Mouse (Mus musculus) forebrain, postnatal 0 days (tissue): ENCODE results near the gene Cd52. TPM values are rescaled to one million over a fixed set of nuclear protein-coding genes. Genes with fewer than 3 reads are reported as not detected.
A peak's percentile ranks its signal among the peaks of the same experiment; 100 is the strongest.
"Not testable (repeated sequence)": the region's sequence is repeated elsewhere in the genome, so short reads cannot be mapped to it uniquely, and the experiment has no call there.

Source experiments
- ATAC-seq: fragments of 200-750 bp; cut with Nextera tagmentation; 2 replicates; pipeline ENCODE4 v1.8.0; 2017; ENCODE audit warnings: mild to moderate bottlenecking, moderate library complexity
- DNase-seq: peaks from one replicate; pipeline ENCODE4 v3.0.0-alpha.2; 2015
- H3K27ac ChIP-seq: fragments of 300-500 bp; sonication (generic); 2 replicates; pipeline ENCODE4 v1.5.1; 2014; ENCODE audit warnings: low read depth, mild to moderate bottlenecking, antibody characterized with exemption, low read length, moderate library complexity, mixed read lengths
- H3K27me3 ChIP-seq: fragments of 300-500 bp; sonication (generic); 2 replicates; pipeline ENCODE4 v1.6.1; 2014; ENCODE audit warnings: mild to moderate bottlenecking, low read length, mixed read lengths; ENCODE audit not compliant: insufficient read depth
- H3K36me3 ChIP-seq: fragments of 300-500 bp; sonication (generic); 2 replicates; pipeline ENCODE4 v1.6.1; 2014; ENCODE audit warnings: mild to moderate bottlenecking, moderate library complexity; ENCODE audit not compliant: insufficient read depth
- H3K4me1 ChIP-seq: fragments of 300-500 bp; sonication (generic); 2 replicates; pipeline ENCODE4 v1.6.1; 2014; ENCODE audit warnings: antibody characterized with exemption; ENCODE audit not compliant: insufficient read depth
- H3K4me2 ChIP-seq: fragments of 300-500 bp; sonication (generic); 2 replicates; pipeline ENCODE4 v1.6.1; 2014; ENCODE audit warnings: low read depth, mild to moderate bottlenecking, moderate library complexity
- H3K4me3 ChIP-seq: fragments of 300-500 bp; sonication (generic); 2 replicates; pipeline ENCODE4 v1.5.1; 2014; ENCODE audit warnings: low read depth, low read length, mixed read lengths
- H3K9ac ChIP-seq: fragments of 300-500 bp; sonication (generic); 2 replicates; pipeline ENCODE4 v1.6.1; 2014; ENCODE audit warnings: mild to moderate bottlenecking
- H3K9me3 ChIP-seq: fragments of 300-500 bp; sonication (generic); 2 replicates; pipeline ENCODE4 v1.6.1; 2016; ENCODE audit warnings: low read length
- CTCF ChIP-seq: sonication (generic); IDR thresholded peaks from 2 replicates; pipeline ENCODE4 v1.5.1; 2016; ENCODE audit warnings: antibody characterized with exemption, control low read depth, low read depth
- WGBS: fragments of 180-500 bp; shearing (Covaris S2); extraction: QIAGEN DNeasy Blood & Tissue Kit; methylation state at CpG from one replicate; pipeline ENCODE4 v1.1.7; 2014; 5-methylcytosine and 5-hydroxymethylcytosine counted together
- polyA plus RNA-seq: library from polyadenylated mRNA; unstranded; fragments of >200 nt; fragmentation: Nextera tagmentation; extraction: Ambion mirVana; gene quantifications from 2 replicates; pipeline ENCODE4 v1.2.1, GENCODE M21; 2015
- total RNA-seq: library from RNA; depleted of rRNA; stranded (reverse); fragments of >200 nt; gene quantifications from 2 replicates; pipeline ENCODE4 v1.2.3, GENCODE M21; 2014; rRNA removed

The Cd52 gene
- total RNA-seq (1.2 and 2.0 TPM in 2 replicates), polyA plus RNA-seq (4.1 and 4.6 TPM in 2 replicates)

- ATAC-seq: no peak
- TF ChIP-seq CTCF: no peak
- no peak within 1 kb of the TSS for H3K9ac ChIP-seq
- no peaks in the 10 kb centered on the region for H3K9me3 ChIP-seq
- H3K4me3 ChIP-seq: no peak within 1 kb of the TSS
- no peaks in the 10 kb centered on the region for H3K4me1 ChIP-seq
- 59% methylated on average over 3 of the region's 3 CpGs for WGBS
- no peak for DNase-seq
- H3K36me3 ChIP-seq: no peaks in the 10 kb centered on the region
- no peak within 1 kb of the TSS for H3K4me2 ChIP-seq
- no peak within 1 kb of the TSS for H3K27ac ChIP-seq
- no peaks in the 10 kb centered on the region for H3K27me3 ChIP-seq
These were observed at the start of gene Cd52 for GRCm38 (mm10) chr4:134094923-134095547. TSS of gene Cd52 (minus strand) at chr4:134095082.

- H3K4me1 ChIP-seq, H3K27me3 ChIP-seq, H3K9me3 ChIP-seq, H3K4me3 ChIP-seq, H3K4me2 ChIP-seq, H3K27ac ChIP-seq, H3K36me3 ChIP-seq, ATAC-seq, DNase-seq, H3K9ac ChIP-seq: not testable (repeated sequence)
- 97% methylated on average over 5 of the region's 5 CpGs for WGBS
These were observed 49.4 kb upstream of the Cd52 start for GRCm38 (mm10) chr4:134144297-134144696.

GRCm38 (mm10) chr4:134138857-134139256 lies 44.0 kb upstream of the Cd52 start:
- Histone ChIP-seq H3K27ac (no peak overlapping the region), H3K9me3 (no peaks in the 10 kb centered on the region), H3K36me3 (peaks cover 5% of the 10 kb centered on the region; the same call in 1 of the 2 replicates), H3K4me3 (no peak overlapping the region), H3K9ac (no peak overlapping the region), H3K27me3 (no peaks in the 10 kb centered on the region), H3K4me2 (no peak overlapping the region), H3K4me1 (no peaks in the 10 kb centered on the region)
- no peak for TF ChIP-seq CTCF
- ATAC-seq (no peak), DNase-seq (no peak)
- 76% methylated on average over 2 of the region's 2 CpGs for WGBS

- Histone ChIP-seq H3K27me3 (no peaks in the 10 kb centered on the region), H3K9ac (no peak overlapping the region), H3K4me1 (no peaks in the 10 kb centered on the region), H3K4me2 (no peak overlapping the region), H3K36me3 (peaks cover 5% of the 10 kb centered on the region; the same call in 1 of the 2 replicates), H3K27ac (no peak overlapping the region), H3K9me3 (no peaks in the 10 kb centered on the region), H3K4me3 (no peak overlapping the region)
- TF ChIP-seq CTCF: no peak
- WGBS: 76% methylated on average over 3 of the region's 3 CpGs
- no peak for ATAC-seq
- DNase-seq: no peak
These were observed 41.5 kb upstream of the Cd52 start for GRCm38 (mm10) chr4:134136280-134136926.

- no peak overlapping the region for H3K4me2 ChIP-seq
- 88% methylated on average over 8 of the region's 8 CpGs for WGBS
- H3K27ac ChIP-seq: no peak overlapping the region
- DNase-seq: no peak
- peaks cover 5% of the 10 kb centered on the region; the same call in 1 of the 2 replicates for H3K36me3 ChIP-seq
- H3K4me3 ChIP-seq: no peak overlapping the region
- H3K4me1 ChIP-seq: peaks cover 7% of the 10 kb centered on the region
- no peak overlapping the region for H3K9ac ChIP-seq
- TF ChIP-seq CTCF: no peak
- no peaks in the 10 kb centered on the region for H3K9me3 ChIP-seq
- no peak for ATAC-seq
- no peaks in the 10 kb centered on the region for H3K27me3 ChIP-seq
These were observed 37.7 kb upstream of the Cd52 start for GRCm38 (mm10) chr4:134132519-134133095.

GRCm38 (mm10) chr4:134132117-134132516 lies 37.2 kb upstream of the Cd52 start:
- WGBS: 88% methylated on average over 3 of the region's 3 CpGs

DNA sequence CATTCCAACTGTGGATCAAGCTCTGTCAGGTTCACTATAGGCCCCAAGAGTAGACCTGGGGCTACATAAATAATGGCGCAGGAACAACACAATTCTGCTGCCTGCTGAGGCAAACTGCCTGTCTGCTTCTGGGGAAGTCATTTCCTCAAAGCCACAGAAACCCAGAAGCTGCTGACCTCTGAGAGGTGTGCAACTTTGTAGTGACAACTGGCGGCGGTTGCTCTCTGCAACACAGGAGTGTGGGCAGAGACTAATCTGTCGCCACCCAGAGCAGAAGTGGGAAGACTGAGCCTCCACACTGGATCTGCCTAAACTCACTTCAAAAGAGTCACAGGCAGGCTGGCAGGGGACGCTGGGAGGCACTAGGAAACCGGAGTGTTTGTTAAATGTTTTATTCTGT lies 34.6 kb upstream of the Cd52 start:
- H3K27me3 ChIP-seq: no peaks in the 10 kb centered on the region
- no peak for TF ChIP-seq CTCF
- no peak overlapping the region for H3K4me3 ChIP-seq
- DNase-seq: no peak
- no peaks in the 10 kb centered on the region for H3K9me3 ChIP-seq
- no peak overlapping the region for H3K27ac ChIP-seq
- peaks cover 15% of the 10 kb centered on the region for H3K4me1 ChIP-seq
- H3K4me2 ChIP-seq: peak overlapping the region; percentile 89
- ATAC-seq: no peak
- 50% methylated on average over 6 of the region's 6 CpGs for WGBS
- no peak overlapping the region for H3K9ac ChIP-seq
- no peaks in the 10 kb centered on the region for H3K36me3 ChIP-seq

More at GRCm38 (mm10) chr4:134132117-134132516, 37.2 kb upstream of the Cd52 start:
- no peak for TF ChIP-seq CTCF
- no peaks in the 10 kb centered on the region for H3K27me3 ChIP-seq
- peaks cover 12% of the 10 kb centered on the region for H3K4me1 ChIP-seq
- DNase-seq: no peak
- no peak overlapping the region for H3K4me3 ChIP-seq
- H3K36me3 ChIP-seq: peaks cover under 1% of the 10 kb centered on the region; the same call in 1 of the 2 replicates
- H3K9me3 ChIP-seq: no peaks in the 10 kb centered on the region
- no peak overlapping the region for H3K9ac ChIP-seq
- no peak overlapping the region for H3K4me2 ChIP-seq
- no peak overlapping the region for H3K27ac ChIP-seq
- ATAC-seq: no peak
